Mouse (Mus musculus): ENCODE results near the gene Cdh9. TPM values are rescaled to one million over a fixed set of nuclear protein-coding genes. Genes with fewer than 3 reads are reported as not detected.

The Cdh9 gene
- total and polyA plus RNA-seq, 3 experiments: not detected

- TF ChIP-seq CTCF (IDR thresholded peaks at IDR 0.05 in 2 of 3, conservative IDR thresholded peaks at IDR 0.05 in 1 of 3; ENCODE audit: control insufficient read depth in 1 of 3, insufficient read depth in 1 of 3, low read depth in 2 of 3, low read length in 3 of 3, poor library complexity in 1 of 3, severe bottlenecking in 1 of 3) (no peak), UBTF (IDR thresholded peaks at IDR 0.05; ENCODE audit: borderline replicate concordance, insufficient read depth, low read depth, low read length) (no peak), TAL1 (IDR thresholded peaks at IDR 0.05; ENCODE audit: low read length) (no peak), GATA1 (IDR thresholded peaks at IDR 0.05; ENCODE audit: low read depth, low read length) (no peak), USF2 (IDR thresholded peaks at IDR 0.05; ENCODE audit: borderline replicate concordance in 1 of 2, insufficient read depth in 1 of 2, low read depth in 1 of 2, low read length in 2 of 2) (no peak), NELFE (IDR thresholded peaks at IDR 0.05; ENCODE audit: low read depth, low read length) (no peak), MEF2A (IDR thresholded peaks at IDR 0.05; ENCODE audit: extremely low read depth, insufficient replicate concordance, low read depth, low read length, poor library complexity, severe bottlenecking) (no peak), CHD1 (IDR thresholded peaks at IDR 0.05; ENCODE audit: low read depth, low read length) (no peak), HCFC1 (IDR thresholded peaks at IDR 0.05; ENCODE audit: low read depth, low read length) (no peak), POLR2AphosphoS5 (IDR thresholded peaks at IDR 0.05; ENCODE audit: borderline replicate concordance, low read depth, low read length) (no peak)
- Histone ChIP-seq H3K36me3 (ENCODE audit: control insufficient read depth in 1 of 2, insufficient read depth in 2 of 2, low read length in 2 of 2) (no peaks in the 10 kb centered on the region), H3K9ac (ENCODE audit: control insufficient read depth, low read depth, low read length, poor library complexity, severe bottlenecking) (no peak overlapping the region), H3K27me3 (ENCODE audit: control insufficient read depth in 1 of 2, insufficient read depth in 2 of 2, low read length in 2 of 2) (no peaks in the 10 kb centered on the region), H3K27ac (ENCODE audit: control insufficient read depth, low read depth, low read length) (no peak overlapping the region), H3K4me3 (ENCODE audit: control insufficient read depth in 1 of 2, insufficient read depth in 1 of 2, low read depth in 2 of 2, low read length in 2 of 2) (no peak overlapping the region), H3K9me3 (replicated peaks; ENCODE audit: insufficient read depth, low read length) (no peaks in the 10 kb centered on the region), H3K4me1 (ENCODE audit: control insufficient read depth in 1 of 2, insufficient read depth in 2 of 2, low read length in 2 of 2) (no peaks in the 10 kb centered on the region), H3K79me2 (ENCODE audit: control insufficient read depth, insufficient read depth, low read length, poor library complexity) (no peaks in the 10 kb centered on the region)
- no peak for DNase-seq (ENCODE audit: low read depth, low spot score)
These were observed 10.5 kb downstream of the Cdh9 start for GRCm38 (mm10) chr15:16739088-16739487.

- DNase-seq (ENCODE audit: low read depth, low spot score): peak; percentile 20
- H3K79me2 ChIP-seq (ENCODE audit: control insufficient read depth, insufficient read depth, low read length, poor library complexity): no peaks in the 10 kb centered on the region
- no peak overlapping the region for H3K4me3 ChIP-seq (ENCODE audit: control insufficient read depth in 1 of 2, insufficient read depth in 1 of 2, low read depth in 2 of 2, low read length in 2 of 2)
- H3K9me3 ChIP-seq (replicated peaks; ENCODE audit: insufficient read depth, low read length): no peaks in the 10 kb centered on the region
- no peaks in the 10 kb centered on the region; a peak in 1 of 4 replicates for H3K4me1 ChIP-seq (ENCODE audit: control insufficient read depth in 1 of 2, insufficient read depth in 2 of 2, low read length in 2 of 2)
- no peaks in the 10 kb centered on the region for H3K27me3 ChIP-seq (ENCODE audit: control insufficient read depth in 1 of 2, insufficient read depth in 2 of 2, low read length in 2 of 2)
- no peak overlapping the region for H3K9ac ChIP-seq (ENCODE audit: control insufficient read depth, low read depth, low read length, poor library complexity, severe bottlenecking)
- TF ChIP-seq GATA1 (IDR thresholded peaks at IDR 0.05; ENCODE audit: low read depth, low read length): peak; percentile 69
- no peak for TF ChIP-seq JUND (IDR thresholded peaks at IDR 0.05; ENCODE audit: low read depth, low read length)
- peak; percentile 59; the same call in 1 of the 2 replicates for TF ChIP-seq TCF12 (IDR thresholded peaks at IDR 0.05; ENCODE audit: low read depth, low read length)
- TF ChIP-seq RCOR1 (IDR thresholded peaks at IDR 0.05; ENCODE audit: low read depth, low read length): peak; percentile 38; the same call in 1 of the 2 replicates
- TF ChIP-seq USF1 (IDR thresholded peaks at IDR 0.05; ENCODE audit: low read depth, low read length): no peak
- no peak for TF ChIP-seq CTCF (IDR thresholded peaks at IDR 0.05 in 2 of 3, conservative IDR thresholded peaks at IDR 0.05 in 1 of 3; ENCODE audit: control insufficient read depth in 1 of 3, insufficient read depth in 1 of 3, low read depth in 2 of 3, low read length in 3 of 3, poor library complexity in 1 of 3, severe bottlenecking in 1 of 3)
- peak; percentile 79; the same call in 1 of the 2 replicates for TF ChIP-seq MEF2A (IDR thresholded peaks at IDR 0.05; ENCODE audit: extremely low read depth, insufficient replicate concordance, low read depth, low read length, poor library complexity, severe bottlenecking)
- no peak for TF ChIP-seq TAL1 (IDR thresholded peaks at IDR 0.05; ENCODE audit: low read length)
- TF ChIP-seq KAT2A (conservative IDR thresholded peaks at IDR 0.05; ENCODE audit: low read depth, low read length): no peak
- no peak for TF ChIP-seq MAZ (IDR thresholded peaks at IDR 0.05; ENCODE audit: low read depth, low read length)
- peak; percentile 65 to 70 for TF ChIP-seq EP300 (IDR thresholded peaks at IDR 0.05; ENCODE audit: low read depth in 1 of 2, low read length in 2 of 2)
- H3K36me3 ChIP-seq (ENCODE audit: control insufficient read depth in 1 of 2, insufficient read depth in 2 of 2, low read length in 2 of 2): peaks cover 0 to 3% of the 10 kb centered on the region in 2 experiments; a peak in 1 of 4 replicates
- no peak overlapping the region for H3K27ac ChIP-seq (ENCODE audit: control insufficient read depth, low read depth, low read length)
These were observed 18.1 kb downstream of the Cdh9 start for GRCm38 (mm10) chr15:16746672-16747071.

Measured in MEL (cell line).